Mouse (Mus musculus) testis, adult 2 months (tissue): ENCODE results near the gene Sephs1. TPM values are rescaled to one million over a fixed set of nuclear protein-coding genes. Genes with fewer than 3 reads are reported as not detected.

Experiments
- H3K27ac ChIP-seq: fragments of 200-500 bp; 2 replicates; pipeline ENCODE4 v1.5.1; 2012; ENCODE audit warnings: low read depth, low read length; ENCODE audit not compliant: control insufficient read depth, insufficient read depth
- H3K27me3 ChIP-seq: fragments of 200-500 bp; 2 replicates; pipeline ENCODE4 v1.6.1; 2012; ENCODE audit warnings: mild to moderate bottlenecking, low read length, moderate library complexity; ENCODE audit not compliant: control insufficient read depth, insufficient read depth
- H3K36me3 ChIP-seq: fragments of 200-500 bp; 2 replicates; pipeline ENCODE4 v1.6.1; 2012; ENCODE audit warnings: mild to moderate bottlenecking, low read length; ENCODE audit not compliant: control insufficient read depth, insufficient read depth
- H3K4me1 ChIP-seq: fragments of 200-500 bp; 2 replicates; pipeline ENCODE4 v1.6.1; 2012; ENCODE audit warnings: low read length; ENCODE audit not compliant: control insufficient read depth, insufficient read depth
- H3K4me3 ChIP-seq: fragments of 200-500 bp; 2 replicates; pipeline ENCODE4 v1.5.1; 2012; ENCODE audit warnings: low read depth, mild to moderate bottlenecking, low read length, moderate library complexity, mixed read lengths; ENCODE audit not compliant: control insufficient read depth
- CTCF ChIP-seq: fragments of 200-500 bp; IDR thresholded peaks from 2 replicates; pipeline ENCODE4 v1.5.1; 2012; ENCODE audit warnings: low read depth, mild to moderate bottlenecking, inconsistent platforms, low read length, moderate library complexity; ENCODE audit not compliant: control insufficient read depth, insufficient read depth, insufficient replicate concordance
- POLR2A ChIP-seq: fragments of 200-500 bp; IDR thresholded peaks from 2 replicates; pipeline ENCODE4 v1.6.1; 2012; ENCODE audit warnings: low read depth, mild to moderate bottlenecking, inconsistent platforms, low read length, moderate library complexity; ENCODE audit not compliant: control insufficient read depth
- polyA plus RNA-seq: library from polyadenylated mRNA; depleted of rRNA; stranded (reverse); fragments of >200 nt; gene quantifications from 2 replicates; pipeline ENCODE4 v1.2.3, GENCODE M21; 2012; rRNA removed

The Sephs1 gene
- 5.8 and 6.0 TPM in 2 replicates for polyA plus RNA-seq

DNA sequence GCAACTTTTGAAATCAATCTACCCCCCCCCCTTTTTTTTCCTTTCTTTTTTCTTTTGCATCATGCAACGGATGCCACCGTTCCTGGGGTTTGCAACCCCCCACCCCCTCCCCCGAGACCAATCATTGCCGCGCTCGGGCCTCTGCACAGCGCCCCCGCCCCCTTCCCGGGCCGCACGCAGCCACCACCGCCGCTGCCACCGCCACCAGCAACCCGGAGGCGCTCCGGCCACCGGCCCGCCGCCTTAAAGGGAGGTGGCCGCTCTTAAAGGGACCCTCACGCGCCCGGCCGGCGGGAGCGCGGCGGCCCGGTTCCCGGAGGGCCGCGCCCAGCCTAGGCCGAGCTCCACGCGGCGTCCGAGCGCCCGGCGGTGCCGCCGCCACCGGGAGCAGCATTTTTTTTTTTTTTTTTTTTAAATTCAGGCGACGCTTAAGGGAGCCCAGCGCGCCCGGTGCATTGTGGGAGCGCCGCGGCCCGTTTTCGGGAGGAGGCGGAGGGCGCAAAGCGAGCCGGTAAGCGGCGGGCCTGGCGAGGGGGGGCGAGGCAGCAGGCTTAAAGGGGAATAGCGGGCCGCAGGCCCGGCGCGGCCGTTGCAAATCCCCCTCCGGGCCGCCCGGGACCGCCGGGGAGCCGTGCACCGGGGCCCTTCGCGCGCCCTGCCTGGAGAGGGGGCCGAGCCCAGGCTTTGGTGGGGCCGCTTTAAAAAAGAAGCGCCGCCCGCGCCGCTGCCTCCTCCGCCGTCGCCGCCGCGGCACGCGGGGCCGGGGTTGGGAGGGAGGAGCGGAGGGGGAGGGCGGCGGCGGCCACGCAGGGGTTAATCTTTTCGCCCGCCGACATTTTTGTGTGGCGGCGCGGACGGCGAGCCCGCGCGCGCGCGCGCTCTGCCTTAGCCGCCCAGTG lies at the start of gene Sephs1:
Gene Sephs1 (plus strand): TSS at position 215 of the 899 bp plus-strand sequence.
- peaks cover 6% of the 10 kb centered on the region; the same call in 1 of the 2 replicates for H3K4me1 ChIP-seq
- peak within 1 kb of the TSS; percentile 93 for H3K27ac ChIP-seq
- no peak for TF ChIP-seq POLR2A
- H3K27me3 ChIP-seq = no peaks in the 10 kb centered on the region
- H3K4me3 ChIP-seq = peak within 1 kb of the TSS; percentile 98
- no peaks in the 10 kb centered on the region for H3K36me3 ChIP-seq

DNA sequence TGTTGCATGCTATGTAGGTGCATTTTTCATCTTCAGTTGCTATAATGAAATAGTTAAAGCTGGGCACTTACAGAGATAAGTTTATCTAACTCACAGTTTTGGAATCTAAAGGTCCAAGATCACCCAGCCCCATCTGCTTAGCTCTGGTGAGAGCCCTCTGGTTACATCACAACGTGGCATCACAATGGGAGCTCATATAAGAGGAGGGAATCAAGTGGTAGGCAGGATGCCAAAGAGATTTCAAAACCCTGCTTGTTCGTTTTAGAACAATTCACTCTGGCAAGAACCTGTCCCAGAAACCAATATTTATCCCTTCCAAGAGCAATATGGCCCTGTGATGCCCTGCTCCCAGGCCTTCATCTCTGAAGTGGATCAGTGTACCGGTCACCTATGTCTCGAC lies 49.2 kb upstream of the Sephs1 start:
- Histone ChIP-seq H3K4me1 (no peaks in the 10 kb centered on the region), H3K4me3 (no peak overlapping the region), H3K27me3 (no peaks in the 10 kb centered on the region), H3K27ac (no peak overlapping the region), H3K36me3 (no peaks in the 10 kb centered on the region)
- no peak for TF ChIP-seq POLR2A
- TF ChIP-seq CTCF = no peak

DNA sequence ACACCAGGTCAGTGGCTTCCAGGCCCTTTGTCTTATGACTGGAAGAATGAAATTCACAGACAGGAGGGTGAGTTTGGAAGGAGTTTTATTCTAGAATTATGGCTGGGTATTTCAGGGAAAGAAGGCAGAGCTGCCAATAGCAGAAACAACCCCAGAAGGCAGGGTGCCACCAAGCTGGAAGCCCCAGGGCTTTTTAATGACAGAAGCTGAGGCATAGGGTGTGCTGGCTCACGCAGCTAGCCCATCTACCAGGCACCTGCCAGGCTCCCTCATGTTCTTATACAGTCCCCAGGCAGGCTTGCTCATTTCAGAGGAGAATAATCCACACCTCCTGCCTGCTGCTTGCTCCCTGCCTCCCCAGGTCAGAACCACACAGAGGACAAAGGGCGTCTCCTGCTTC lies 31.9 kb upstream of the Sephs1 start:
- no peaks in the 10 kb centered on the region for H3K27me3 ChIP-seq

DNA sequence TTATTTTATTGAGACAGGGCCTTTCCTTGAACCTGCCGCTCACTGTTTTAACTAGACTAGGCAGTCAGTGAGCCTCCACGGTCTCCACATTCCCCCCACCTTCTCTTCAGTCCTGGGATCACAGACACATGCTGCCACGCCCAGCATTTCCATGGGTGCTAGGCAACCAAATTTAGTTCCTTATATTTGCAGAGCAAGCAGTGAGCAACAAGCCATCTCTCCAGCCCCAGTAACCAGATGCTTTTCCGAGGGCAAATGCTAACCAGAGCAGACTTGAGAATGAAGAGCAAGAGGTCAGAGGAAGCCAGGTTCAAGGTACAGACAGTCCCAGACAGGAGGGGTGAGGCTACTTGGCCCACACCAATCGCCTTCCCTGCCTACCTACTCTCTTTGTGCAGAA lies 24.2 kb upstream of the Sephs1 start:
- H3K4me1 ChIP-seq = no peaks in the 10 kb centered on the region
- H3K27ac ChIP-seq = no peak overlapping the region
- TF ChIP-seq CTCF (no peak), POLR2A (no peak)
- H3K36me3 ChIP-seq = no peaks in the 10 kb centered on the region
- no peak overlapping the region for H3K4me3 ChIP-seq
- no peaks in the 10 kb centered on the region for H3K27me3 ChIP-seq

More for the DNA sequence above, 31.9 kb upstream of the Sephs1 start:
- TF ChIP-seq CTCF (no peak), POLR2A (no peak)
- H3K27ac ChIP-seq = no peak overlapping the region
- no peaks in the 10 kb centered on the region; the same call in 1 of the 2 replicates for H3K4me1 ChIP-seq
- H3K36me3 ChIP-seq = no peaks in the 10 kb centered on the region
- no peak overlapping the region for H3K4me3 ChIP-seq

GRCm38 (mm10) chr2:4858161-4858560 lies 23.2 kb upstream of the Sephs1 start:
- no peak overlapping the region for H3K4me3 ChIP-seq
- H3K4me1 ChIP-seq = no peaks in the 10 kb centered on the region
- no peak overlapping the region for H3K27ac ChIP-seq
- H3K36me3 ChIP-seq = no peaks in the 10 kb centered on the region
- TF ChIP-seq CTCF (no peak), POLR2A (no peak)
- H3K27me3 ChIP-seq = no peaks in the 10 kb centered on the region

- Histone ChIP-seq H3K4me1 (peaks cover 3% of the 10 kb centered on the region; the same call in 1 of the 2 replicates), H3K4me3 (peak overlapping the region; percentile 20; the same call in 1 of the 2 replicates), H3K36me3 (no peaks in the 10 kb centered on the region), H3K27me3 (no peaks in the 10 kb centered on the region), H3K27ac (peak overlapping the region; percentile 27; the same call in 1 of the 2 replicates)
- peak; percentile 63; the same call in 1 of the 2 replicates for TF ChIP-seq CTCF
- TF ChIP-seq POLR2A = no peak
These were observed 17.2 kb upstream of the Sephs1 start for GRCm38 (mm10) chr2:4864008-4864816.

DNA sequence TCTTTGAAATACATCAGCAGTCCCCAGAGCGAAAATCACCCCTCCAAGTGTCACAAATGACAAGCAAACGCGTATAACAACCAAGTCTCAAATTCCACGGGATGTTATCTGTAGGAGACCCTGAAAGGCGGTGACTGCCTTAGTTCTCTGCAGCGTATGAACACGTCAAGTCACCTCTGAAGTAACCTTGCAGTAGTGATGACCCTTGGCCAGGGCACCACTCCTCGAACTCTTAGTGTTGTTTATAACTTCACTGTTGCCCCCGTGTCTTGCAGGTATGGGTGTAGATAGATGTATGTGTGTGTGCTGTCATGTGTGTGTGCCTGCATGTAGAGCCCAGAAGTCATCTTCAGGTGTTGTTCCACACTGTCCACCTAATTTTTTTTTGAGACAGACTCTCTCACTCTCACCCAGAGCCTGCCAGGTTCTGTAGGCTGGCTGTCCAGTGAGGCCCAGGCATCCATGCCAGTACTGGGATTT lies 16.5 kb upstream of the Sephs1 start:
- TF ChIP-seq POLR2A = no peak
- TF ChIP-seq CTCF = no peak
- peaks cover 3% of the 10 kb centered on the region; the same call in 1 of the 2 replicates for H3K4me1 ChIP-seq
- no peak overlapping the region for H3K4me3 ChIP-seq
- H3K36me3 ChIP-seq = no peaks in the 10 kb centered on the region
- H3K27ac ChIP-seq = no peak overlapping the region
- no peaks in the 10 kb centered on the region for H3K27me3 ChIP-seq
